Mouse (Mus musculus) kidney, postnatal 0 days (tissue): Measurements from ENCODE around the gene Ficd. TPM values are rescaled to one million over a fixed set of nuclear protein-coding genes. Genes with fewer than 3 reads are reported as not detected.
A peak's percentile ranks its signal among the peaks of the same experiment; 100 is the strongest.

Experiments
- ATAC-seq: fragments of 200-750 bp; cut with Nextera tagmentation; replicated peaks from 2 replicates; pipeline ENCODE4 v1.8.0; 2017; ENCODE audit warnings: low read depth, moderate number of reproducible peaks, moderate TSS enrichment, moderate library complexity; ENCODE audit not compliant: low FRiP score
- DNase-seq: peaks from one replicate; pipeline ENCODE4 v3.0.0-alpha.2; 2016; ENCODE audit warnings: low spot score
- H3K27ac ChIP-seq: fragments of 300-500 bp; sonication (generic); 2 replicates; pipeline ENCODE4 v1.5.1; 2014; ENCODE audit warnings: mild to moderate bottlenecking
- H3K27me3 ChIP-seq: fragments of 300-500 bp; sonication (generic); 2 replicates; pipeline ENCODE4 v1.6.1; 2014; ENCODE audit warnings: low read length, mixed read lengths; ENCODE audit not compliant: insufficient read depth
- H3K36me3 ChIP-seq: fragments of 300-500 bp; sonication (generic); 2 replicates; pipeline ENCODE4 v1.6.1; 2014; ENCODE audit warnings: low read length, mixed read lengths; ENCODE audit not compliant: insufficient read depth
- H3K4me1 ChIP-seq: fragments of 300-500 bp; sonication (generic); replicated peaks from 2 replicates; pipeline ENCODE4 v1.6.1; 2014; ENCODE audit warnings: antibody characterized with exemption, low read length, mixed read lengths; ENCODE audit not compliant: insufficient read depth
- H3K4me2 ChIP-seq: fragments of 300-500 bp; sonication (generic); 2 replicates; pipeline ENCODE4 v1.6.1; 2014; ENCODE audit warnings: mild to moderate bottlenecking, low read length, moderate library complexity, mixed read lengths
- H3K4me3 ChIP-seq: fragments of 300-500 bp; sonication (generic); replicated peaks from 2 replicates; pipeline ENCODE4 v1.5.1; 2014; ENCODE audit warnings: low read depth, low read length
- H3K9ac ChIP-seq: fragments of 300-500 bp; sonication (generic); 2 replicates; pipeline ENCODE4 v1.6.1; 2014; ENCODE audit warnings: low read depth, low read length
- H3K9me3 ChIP-seq: fragments of 300-500 bp; sonication (generic); replicated peaks from 2 replicates; pipeline ENCODE4 v1.6.1; 2016; ENCODE audit warnings: low read length, inconsistent platforms, mixed read lengths
- CTCF ChIP-seq: IDR thresholded peaks from 2 replicates; pipeline ENCODE4 v1.5.1; 2016; ENCODE audit warnings: antibody characterized with exemption, low read depth, mild to moderate bottlenecking, moderate library complexity
- WGBS: fragments of 180-500 bp; shearing (Covaris S2); extraction: QIAGEN DNeasy Blood & Tissue Kit; methylation state at CpG from one replicate; pipeline ENCODE4 v1.1.7; 2014; 5-methylcytosine and 5-hydroxymethylcytosine counted together
- polyA plus RNA-seq: library from polyadenylated mRNA; unstranded; fragments of >200 nt; fragmentation: Nextera tagmentation; extraction: Ambion mirVana; gene quantifications from 2 replicates; pipeline ENCODE4 v1.2.1, GENCODE M21; 2015

Gene Ficd
- polyA plus RNA-seq, 1 experiment from 2014 or later: 5.4 TPM

GRCm38 (mm10) chr5:113771213-113772162, 35.9 kb downstream of the Ficd start:
- WGBS: under 1% methylated on average over 91 of the region's 97 CpGs
- DNase-seq: peak; percentile 96
- Histone ChIP-seq H3K9me3 (no peaks in the 10 kb centered on the region), H3K9ac (peak overlapping the region; percentile 89), H3K4me3 (peak overlapping the region; percentile 95), H3K27ac (peak overlapping the region; percentile 95), H3K27me3 (no peaks in the 10 kb centered on the region), H3K4me2 (peak overlapping the region; percentile 91), H3K4me1 (peaks cover 9% of the 10 kb centered on the region; the same call in 1 of the 2 replicates), H3K36me3 (peaks cover 5% of the 10 kb centered on the region)
- 0 out of 2 replicates have a peak, but pooled peaks have one; percentile 10 for TF ChIP-seq CTCF
- ATAC-seq: peak; percentile 79

GRCm38 (mm10) chr5:113772450-113772895, 36.9 kb downstream of the Ficd start, which contains the start of the genes Sart3 and Iscu:
Sart3 (minus strand) TSS chr5:113772510.
Iscu (plus strand) TSS chr5:113772748.
- Histone ChIP-seq H3K36me3 (peaks cover 11% of the 10 kb centered on the region), H3K4me2 (peak within 1 kb of the TSS; percentile 91), H3K9me3 (no peaks in the 10 kb centered on the region), H3K4me3 (peak within 1 kb of the TSS; percentile 95), H3K4me1 (peaks cover 9% of the 10 kb centered on the region; the same call in 1 of the 2 replicates), H3K9ac (peak within 1 kb of the TSS; percentile 89), H3K27me3 (no peaks in the 10 kb centered on the region), H3K27ac (peak within 1 kb of the TSS; percentile 95)
- no peak for TF ChIP-seq CTCF
- DNase-seq: peak; percentile 96
- peak; percentile 83 for ATAC-seq
- under 1% methylated on average over 49 of the region's 49 CpGs for WGBS

GRCm38 (mm10) chr5:113772905-113773519, 37.4 kb downstream of the Ficd start:
- peak; percentile 25 for ATAC-seq
- DNase-seq: no peak

GRCm38 (mm10) chr5:113773664-113774063, 38.1 kb downstream of the Ficd start:
- DNase-seq (peak; percentile 92), ATAC-seq (no peak)
- peaks cover 9% of the 10 kb centered on the region; the same call in 1 of the 2 replicates for H3K4me1 ChIP-seq
- H3K9me3 ChIP-seq: no peaks in the 10 kb centered on the region
- H3K27me3 ChIP-seq: no peaks in the 10 kb centered on the region
- WGBS: under 1% methylated on average over 7 of the region's 7 CpGs
- TF ChIP-seq CTCF: peak; percentile 95
- H3K27ac ChIP-seq: no peak overlapping the region
- peak overlapping the region; percentile 91 for H3K4me2 ChIP-seq
- peak overlapping the region; percentile 78; the same call in 1 of the 2 replicates for H3K9ac ChIP-seq
- H3K4me3 ChIP-seq: peak overlapping the region; percentile 95
- H3K36me3 ChIP-seq: peaks cover 17% of the 10 kb centered on the region

More at GRCm38 (mm10) chr5:113772905-113773519, 37.4 kb downstream of the Ficd start:
- Histone ChIP-seq H3K36me3 (peaks cover 11% of the 10 kb centered on the region), H3K9me3 (no peaks in the 10 kb centered on the region), H3K27me3 (no peaks in the 10 kb centered on the region), H3K9ac (peak overlapping the region; percentile 78), H3K4me1 (peaks cover 9% of the 10 kb centered on the region; the same call in 1 of the 2 replicates), H3K4me3 (peak overlapping the region; percentile 95), H3K4me2 (peak overlapping the region; percentile 91), H3K27ac (peak overlapping the region; percentile 95; the same call in 1 of the 2 replicates)
- no peak for TF ChIP-seq CTCF
- WGBS: 2% methylated on average over 38 of the region's 38 CpGs

GRCm38 (mm10) chr5:113775585-113775984, 40.0 kb downstream of the Ficd start:
- Histone ChIP-seq H3K9me3 (no peaks in the 10 kb centered on the region), H3K4me2 (no peak overlapping the region), H3K36me3 (peaks cover 17% of the 10 kb centered on the region), H3K4me1 (0 out of 2 replicates have a peak, but pooled peaks cover 1% of the 10 kb centered on the region), H3K27me3 (no peaks in the 10 kb centered on the region), H3K9ac (no peak overlapping the region), H3K27ac (no peak overlapping the region), H3K4me3 (no peak overlapping the region)
- DNase-seq (no peak), ATAC-seq (no peak)
- 90% methylated on average over 10 of the region's 10 CpGs for WGBS
- TF ChIP-seq CTCF: no peak
